Mouse (Mus musculus) spleen, postnatal 36 days (tissue): Measurements from ENCODE around the gene Stub1.

Experiments
- DNase-seq, 2 experiments: peaks; one replicate each; pipeline ENCODE4 v3.0.0; 2022; ENCODE audit warnings: low spot score in 2 of 2, mixed read lengths in 1 of 2

Gene Stub1

GRCm38 (mm10) chr17:25791320-25791842 lies 41.8 kb downstream of the Stub1 start:
- DNase-seq: no peak

GRCm38 (mm10) chr17:25786781-25787504 lies 46.3 kb downstream of the Stub1 start:
- no peak for DNase-seq

- no peak for DNase-seq
Measured at GRCm38 (mm10) chr17:25786280-25786679, 46.9 kb downstream of the Stub1 start, which contains the start of gene Ccdc78. TSS of gene Ccdc78 (plus strand) at chr17:25786580.

- DNase-seq: peak; percentile 91 to 94
Measured at GRCm38 (mm10) chr17:25785281-25785745, 47.9 kb downstream of the Stub1 start, which contains the start of gene Haghl. TSS of gene Haghl (minus strand) at chr17:25785673.

GRCm38 (mm10) chr17:25783861-25784574 lies 49.2 kb downstream of the Stub1 start:
- DNase-seq: no peak

- no peak for DNase-seq
Measured at GRCm38 (mm10) chr17:25783086-25783485, 50.1 kb downstream of the Stub1 start.

GRCm38 (mm10) chr17:25781339-25781738 lies 51.9 kb downstream of the Stub1 start:
- DNase-seq: no peak
